Mouse (Mus musculus): Measurements from ENCODE around the gene Ankrd24.
A peak's percentile ranks its signal among the peaks of the same experiment; 100 is the strongest.

The Ankrd24 gene

GRCm38 (mm10) chr10:81628390-81628789 is at the start of gene Ankrd24:
Gene Ankrd24, plus strand, starts transcription at chr10:81628540.
- no peak for DNase-seq (ENCODE audit: low read depth, low spot score)

- DNase-seq (ENCODE audit: low read depth, low spot score) = no peak
Observed at GRCm38 (mm10) chr10:81579967-81580366, 48.4 kb upstream of the Ankrd24 start.

- peak; percentile 36 for DNase-seq (ENCODE audit: low read depth, low spot score)
Observed at GRCm38 (mm10) chr10:81580441-81581070, 47.8 kb upstream of the Ankrd24 start.

- no peak for DNase-seq (ENCODE audit: low read depth, low spot score)
Observed at GRCm38 (mm10) chr10:81583347-81583746, 45.0 kb upstream of the Ankrd24 start.

GRCm38 (mm10) chr10:81588739-81589138 is 39.6 kb upstream of the Ankrd24 start:
- DNase-seq (ENCODE audit: low read depth, low spot score) = no peak

GRCm38 (mm10) chr10:81591846-81592245 is 36.5 kb upstream of the Ankrd24 start:
- DNase-seq (ENCODE audit: low read depth, low spot score) = no peak

GRCm38 (mm10) chr10:81592631-81593030 is 35.7 kb upstream of the Ankrd24 start:
- DNase-seq (ENCODE audit: low read depth, low spot score) = no peak

GRCm38 (mm10) chr10:81593223-81593622 is 35.1 kb upstream of the Ankrd24 start:
- no peak for DNase-seq (ENCODE audit: low read depth, low spot score)

GRCm38 (mm10) chr10:81593935-81594334 is 34.4 kb upstream of the Ankrd24 start:
- DNase-seq (ENCODE audit: low read depth, low spot score) = no peak

- DNase-seq (ENCODE audit: low read depth, low spot score) = no peak
Observed at GRCm38 (mm10) chr10:81595599-81595998, 32.7 kb upstream of the Ankrd24 start.

GRCm38 (mm10) chr10:81596611-81597010 is 31.7 kb upstream of the Ankrd24 start:
- DNase-seq (ENCODE audit: low read depth, low spot score) = no peak

GRCm38 (mm10) chr10:81597137-81597950 is 31.0 kb upstream of the Ankrd24 start:
- no peak for DNase-seq (ENCODE audit: low read depth, low spot score)

GRCm38 (mm10) chr10:81598342-81598741 is 30.0 kb upstream of the Ankrd24 start:
- DNase-seq (ENCODE audit: low read depth, low spot score) = no peak

GRCm38 (mm10) chr10:81598871-81599270 is 29.5 kb upstream of the Ankrd24 start:
- no peak for DNase-seq (ENCODE audit: low read depth, low spot score)

- DNase-seq (ENCODE audit: low read depth, low spot score) = no peak
Observed at GRCm38 (mm10) chr10:81599630-81600029, 28.7 kb upstream of the Ankrd24 start.

- no peak for DNase-seq (ENCODE audit: low read depth, low spot score)
Observed at GRCm38 (mm10) chr10:81600096-81600495, 28.2 kb upstream of the Ankrd24 start.

- DNase-seq (ENCODE audit: low read depth, low spot score) = peak; percentile 93
Observed at GRCm38 (mm10) chr10:81600738-81601203, 27.6 kb upstream of the Ankrd24 start, which contains the start of gene Tle6. Gene Tle6, minus strand, starts transcription at chr10:81601073.

GRCm38 (mm10) chr10:81601396-81601905 is 26.9 kb upstream of the Ankrd24 start:
- no peak for DNase-seq (ENCODE audit: low read depth, low spot score)

GRCm38 (mm10) chr10:81602741-81603151 is 25.6 kb upstream of the Ankrd24 start:
- DNase-seq (ENCODE audit: low read depth, low spot score) = peak; percentile 84

- DNase-seq (ENCODE audit: low read depth, low spot score) = no peak
Observed at GRCm38 (mm10) chr10:81604019-81604967, 24.0 kb upstream of the Ankrd24 start.

- DNase-seq (ENCODE audit: low read depth, low spot score) = peak; percentile 94
Observed at GRCm38 (mm10) chr10:81604968-81605665, 23.2 kb upstream of the Ankrd24 start.
